Mouse (Mus musculus) thymus, postnatal 10 days (tissue): Measurements from ENCODE around the gene Pigv.
"Not testable (repeated sequence)": the region's sequence is repeated elsewhere in the genome, so short reads cannot be mapped to it uniquely, and the experiment has no call there.

ENCODE experiments used
- DNase-seq, 2 experiments: peaks; one replicate each; pipeline ENCODE4 v3.0.0; 2021; ENCODE audit warnings: low spot score in 2 of 2

Gene Pigv

DNA sequence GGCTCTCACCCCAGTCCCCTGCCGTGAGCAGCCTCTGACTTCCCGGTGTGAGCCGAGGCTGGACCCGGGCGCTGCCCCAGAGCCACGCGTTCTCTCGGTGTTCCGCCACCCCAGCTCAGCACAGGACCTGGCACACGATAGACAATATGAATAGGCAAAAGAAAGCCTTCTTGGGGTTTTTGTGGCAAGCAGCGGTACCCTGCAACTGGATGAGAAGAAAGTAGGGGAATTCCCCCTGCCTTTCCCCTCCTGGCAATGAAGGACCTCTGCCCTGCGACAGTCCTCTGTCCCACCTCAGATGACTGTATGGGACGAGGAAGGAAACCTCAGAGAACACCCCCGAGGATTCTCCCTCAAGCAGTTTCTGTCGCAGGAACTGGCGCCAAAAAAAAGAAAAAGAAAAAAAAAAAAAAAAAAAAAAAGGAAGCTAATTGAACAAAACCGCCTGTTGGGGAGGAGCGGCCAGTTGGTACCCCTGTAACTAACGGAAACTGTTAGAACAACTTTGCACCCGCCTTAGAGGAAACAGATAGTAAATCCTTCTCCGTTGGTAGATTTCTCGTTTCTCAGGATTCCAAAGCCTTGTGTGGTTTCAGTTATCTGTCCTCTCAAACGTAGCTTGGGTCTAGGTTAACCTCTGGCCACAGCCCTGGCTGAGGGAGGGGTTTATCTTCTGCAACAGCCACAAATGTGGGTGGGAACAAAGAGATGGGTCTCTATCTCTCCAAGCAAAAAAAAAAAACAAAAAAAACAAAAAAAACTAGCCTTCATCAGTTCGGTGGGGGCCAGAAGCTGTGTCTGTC lies 599 bp upstream of the Pigv start:
- peak; percentile 37 to 39 for DNase-seq

GRCm38 (mm10) chr4:133671184-133671880 lies 1.1 kb downstream of the Pigv start:
- peak; percentile 63 to 80 for DNase-seq

DNA sequence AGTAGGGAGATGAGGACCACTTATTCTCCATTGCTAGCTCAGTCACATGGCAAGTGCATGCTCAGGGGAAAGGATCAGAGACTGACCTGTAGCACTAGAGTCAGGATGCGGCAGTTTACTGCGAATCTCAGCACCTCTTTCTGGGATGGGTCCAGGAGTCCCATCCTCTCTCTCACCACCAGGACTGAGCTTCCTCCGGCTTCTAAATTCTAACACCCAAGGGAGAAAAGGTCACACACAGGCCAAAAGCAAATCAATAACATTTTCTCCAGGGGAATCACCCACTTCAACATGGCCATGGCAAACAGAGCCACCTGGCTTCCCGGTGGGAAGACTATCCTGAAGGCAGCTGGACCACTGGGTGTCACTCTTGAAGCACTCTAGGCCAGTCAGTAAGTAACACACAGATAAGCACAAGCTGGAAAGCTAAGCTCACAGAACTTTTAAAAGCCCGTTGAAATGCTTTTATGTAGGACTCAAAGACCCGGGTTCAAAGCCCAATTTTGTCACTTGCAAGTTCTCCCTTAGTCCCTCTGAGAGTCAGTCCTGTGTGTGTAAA lies 2.7 kb downstream of the Pigv start:
- DNase-seq: no peak

DNA sequence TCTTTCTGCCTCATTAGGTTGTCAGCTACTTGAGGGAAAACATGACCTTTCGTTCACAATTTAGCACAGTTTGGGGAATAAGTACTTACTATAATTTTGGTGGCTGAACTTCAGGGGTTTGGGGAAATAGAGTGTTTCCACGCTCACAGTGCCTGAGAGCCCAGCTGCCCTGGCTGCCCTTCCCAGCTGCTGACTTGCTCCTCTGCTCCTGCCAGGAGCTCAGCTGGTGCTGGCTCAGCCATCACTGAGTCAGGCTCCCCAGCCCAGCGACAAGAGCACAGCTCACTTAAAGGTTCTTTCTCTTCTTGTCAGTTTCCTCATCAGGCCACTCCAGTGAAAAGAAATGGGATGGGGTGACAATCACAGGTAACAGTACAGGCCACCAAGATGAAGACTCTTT lies 3.9 kb downstream of the Pigv start:
- DNase-seq: no peak

- DNase-seq: no peak
These were observed 6.2 kb downstream of the Pigv start for GRCm38 (mm10) chr4:133666199-133666598.

DNA sequence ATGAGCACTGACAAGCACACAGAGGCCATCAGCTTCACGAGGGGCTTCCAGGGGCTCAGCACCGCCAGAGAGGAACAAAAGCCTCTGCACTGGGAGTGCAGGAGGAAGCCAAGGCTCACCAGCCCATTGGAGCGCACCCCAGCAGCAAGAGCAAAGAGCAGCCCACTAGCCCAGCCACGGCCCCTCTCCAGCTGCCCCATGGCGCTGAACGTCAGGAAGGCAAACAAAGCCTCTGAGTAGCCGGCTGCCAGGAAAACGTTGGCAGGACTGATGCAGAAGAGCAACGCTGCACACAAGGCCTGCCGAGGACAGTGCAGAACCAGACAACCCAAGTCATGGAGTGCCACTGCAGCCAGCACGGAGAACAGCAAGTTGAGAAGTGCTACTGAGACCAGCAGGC lies 7.3 kb downstream of the Pigv start:
- no peak for DNase-seq

- no peak for DNase-seq
These were observed 9.5 kb downstream of the Pigv start for GRCm38 (mm10) chr4:133662945-133663344.

DNA sequence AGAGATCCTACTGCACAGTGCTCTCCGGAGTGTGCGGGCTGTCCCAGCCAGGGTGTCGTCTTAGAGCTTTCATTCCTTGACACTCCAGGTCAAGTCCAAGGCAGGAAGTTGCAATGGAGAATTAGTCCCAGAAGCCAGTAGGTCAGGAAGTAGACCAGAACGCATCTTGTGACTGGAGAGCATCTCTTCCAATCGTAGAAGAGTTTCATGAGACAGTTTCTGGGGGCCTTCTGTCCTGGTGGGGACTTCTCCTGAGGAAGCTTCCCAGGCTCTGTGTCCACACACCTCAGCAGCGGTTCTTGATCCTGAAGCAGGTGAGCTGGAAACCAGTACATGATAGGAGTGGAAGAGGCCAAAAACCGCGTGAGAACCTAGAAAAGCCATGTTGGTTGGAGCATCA lies 10.0 kb downstream of the Pigv start:
- DNase-seq: no peak

- DNase-seq: no peak
These were observed 12.0 kb downstream of the Pigv start for GRCm38 (mm10) chr4:133660193-133661155.

- no peak for DNase-seq
These were observed 12.8 kb downstream of the Pigv start for GRCm38 (mm10) chr4:133659497-133660192.

GRCm38 (mm10) chr4:133658729-133659128 lies 13.7 kb downstream of the Pigv start:
- no peak for DNase-seq

GRCm38 (mm10) chr4:133657829-133658458 lies 14.5 kb downstream of the Pigv start:
- DNase-seq: no peak

DNA sequence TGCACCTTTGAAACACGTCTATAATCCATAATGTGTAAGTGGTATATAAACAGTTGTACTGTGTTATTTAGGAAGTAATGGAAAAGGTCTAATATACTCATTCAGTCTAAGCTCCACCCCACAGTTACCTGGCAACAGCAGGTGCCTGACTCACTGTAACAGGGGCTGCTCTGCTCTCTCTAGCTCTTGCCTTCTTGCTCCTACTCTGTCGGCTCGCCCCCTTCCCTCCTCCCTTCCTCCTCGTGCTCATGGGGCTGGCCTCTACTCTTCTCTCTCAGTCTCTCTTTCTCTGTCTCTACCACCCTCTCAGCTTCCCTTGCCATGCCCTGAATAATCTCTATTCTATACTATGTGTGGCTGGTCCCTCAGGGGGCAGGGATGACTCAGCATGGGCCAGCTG lies 15.4 kb downstream of the Pigv start:
- no peak for DNase-seq

DNA sequence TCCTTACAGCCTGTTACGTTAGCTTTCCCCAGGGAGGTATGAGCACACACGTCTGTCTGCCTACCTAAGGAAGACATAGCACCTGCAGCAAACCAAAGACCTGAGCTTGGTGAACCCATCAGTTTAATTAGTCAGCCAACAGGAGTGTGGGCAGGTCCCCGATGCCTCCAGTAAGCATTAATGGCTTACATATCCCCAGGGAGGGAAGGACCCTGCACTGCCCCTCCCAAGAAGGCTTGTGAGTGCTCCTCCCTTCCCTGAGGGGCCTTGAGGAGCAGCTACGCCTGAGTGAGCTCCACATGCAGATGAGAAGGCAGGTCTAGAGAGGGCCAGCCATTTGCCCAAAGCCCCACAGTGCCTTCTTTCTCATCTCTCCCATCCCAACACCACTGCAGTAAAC lies 16.2 kb downstream of the Pigv start:
- DNase-seq: no peak

DNA sequence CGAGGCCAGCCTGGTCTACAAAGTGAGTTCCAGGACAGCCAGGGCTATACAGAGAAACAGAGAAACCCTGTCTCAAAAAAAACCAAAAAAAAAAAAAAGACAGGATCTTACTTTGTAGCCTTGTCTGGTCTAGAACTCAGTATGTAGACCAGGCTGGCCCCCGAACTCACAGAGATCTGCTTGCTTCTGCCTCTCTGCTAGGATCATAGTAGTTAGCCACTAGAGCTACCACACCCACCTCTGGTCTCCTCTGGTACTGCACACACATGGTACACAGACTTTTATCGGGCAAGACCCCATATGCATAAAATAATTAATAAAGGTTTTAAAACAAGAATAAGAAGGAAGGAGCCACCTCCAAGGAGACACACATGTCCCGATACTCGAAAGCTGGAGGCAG lies 18.4 kb downstream of the Pigv start:
- DNase-seq: not testable (repeated sequence)

DNA sequence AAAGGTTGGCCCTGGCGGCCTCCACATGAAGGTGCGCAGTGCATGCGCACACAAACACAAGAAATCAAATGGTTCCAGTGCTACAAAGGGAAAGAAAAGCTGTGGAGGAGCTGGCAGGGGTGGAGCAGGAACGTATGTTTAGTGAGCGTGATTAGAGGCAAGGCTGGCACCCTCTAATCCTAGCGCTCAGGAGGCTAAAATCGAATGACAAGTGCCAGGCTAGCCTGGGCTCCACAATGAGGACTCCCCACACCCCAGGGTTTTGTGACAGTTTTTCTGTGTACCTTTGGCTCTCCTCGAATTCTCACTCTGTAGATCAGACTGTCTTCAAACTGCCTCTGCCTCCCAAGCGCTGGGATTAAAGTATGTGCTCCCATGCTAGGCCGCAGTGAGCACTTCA lies 19.7 kb downstream of the Pigv start:
- no peak for DNase-seq

- DNase-seq: no peak
These were observed 20.5 kb downstream of the Pigv start for GRCm38 (mm10) chr4:133651986-133652385.

DNA sequence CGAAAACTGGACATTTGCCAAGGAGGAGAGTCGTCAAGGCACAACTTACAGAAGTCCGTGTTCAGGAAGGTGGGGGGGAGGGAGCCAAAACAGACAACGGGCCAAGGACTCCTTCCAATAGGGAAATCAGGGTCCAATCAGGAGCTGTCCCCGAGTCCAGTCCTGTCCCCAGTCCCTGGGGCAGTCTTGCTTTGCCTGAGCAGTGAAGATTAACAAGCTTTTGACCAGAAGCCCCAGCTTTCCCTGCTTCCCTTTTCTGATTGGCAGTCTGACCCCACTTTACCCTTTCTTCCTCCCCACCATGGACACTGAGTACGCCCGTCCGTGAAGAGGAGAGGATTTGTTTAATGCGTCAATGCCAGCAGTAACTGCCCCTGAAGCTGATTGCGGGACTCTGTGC lies 21.0 kb downstream of the Pigv start:
- DNase-seq: no peak

- peak; percentile 81 to 92 for DNase-seq
These were observed 22.3 kb downstream of the Pigv start, which contains the start of gene Zdhhc18 for GRCm38 (mm10) chr4:133649989-133650699. Gene Zdhhc18, minus strand, starts transcription at chr4:133650154.

DNA sequence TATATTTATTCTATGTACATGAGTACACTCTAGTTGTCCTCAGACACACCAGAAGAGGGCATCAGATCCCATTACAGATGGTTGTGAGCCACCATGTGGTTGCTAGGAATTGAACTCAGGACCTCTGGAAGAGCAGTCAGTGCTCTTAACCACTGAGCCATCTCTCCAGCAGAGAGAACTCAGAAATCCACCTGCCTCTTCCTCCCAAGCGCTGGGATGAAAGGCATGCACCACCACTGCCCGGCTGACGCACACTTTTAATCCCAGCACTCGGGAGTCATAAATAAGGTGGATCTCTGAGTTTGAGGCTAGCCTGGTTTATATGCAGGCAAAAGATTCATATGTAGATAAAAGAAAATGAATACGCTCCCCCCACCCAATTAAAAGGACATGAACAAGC lies 23.0 kb downstream of the Pigv start:
- DNase-seq: not testable (repeated sequence)
